Mouse (Mus musculus) mouse embryonic stem cell (cell line): ENCODE results near the gene Tepsin.

ENCODE experiments used
- in situ Hi-C, 2 experiments: fragments of 300-500 bp; cut with MboI; formaldehyde crosslinking; loops; 1 replicate in 1 of 2; 3 replicates in 1 of 2; pipeline ENCODE4 v1.14.3; 2019 to 2020; ENCODE audit warnings: low sequenced_read_pairs in 2 of 2, low pct_unique_long_range_greater_than_20kb in 1 of 2, mixed read lengths in 1 of 2; ENCODE audit not compliant: unreplicated experiment in 1 of 2

Gene Tepsin

DNA sequence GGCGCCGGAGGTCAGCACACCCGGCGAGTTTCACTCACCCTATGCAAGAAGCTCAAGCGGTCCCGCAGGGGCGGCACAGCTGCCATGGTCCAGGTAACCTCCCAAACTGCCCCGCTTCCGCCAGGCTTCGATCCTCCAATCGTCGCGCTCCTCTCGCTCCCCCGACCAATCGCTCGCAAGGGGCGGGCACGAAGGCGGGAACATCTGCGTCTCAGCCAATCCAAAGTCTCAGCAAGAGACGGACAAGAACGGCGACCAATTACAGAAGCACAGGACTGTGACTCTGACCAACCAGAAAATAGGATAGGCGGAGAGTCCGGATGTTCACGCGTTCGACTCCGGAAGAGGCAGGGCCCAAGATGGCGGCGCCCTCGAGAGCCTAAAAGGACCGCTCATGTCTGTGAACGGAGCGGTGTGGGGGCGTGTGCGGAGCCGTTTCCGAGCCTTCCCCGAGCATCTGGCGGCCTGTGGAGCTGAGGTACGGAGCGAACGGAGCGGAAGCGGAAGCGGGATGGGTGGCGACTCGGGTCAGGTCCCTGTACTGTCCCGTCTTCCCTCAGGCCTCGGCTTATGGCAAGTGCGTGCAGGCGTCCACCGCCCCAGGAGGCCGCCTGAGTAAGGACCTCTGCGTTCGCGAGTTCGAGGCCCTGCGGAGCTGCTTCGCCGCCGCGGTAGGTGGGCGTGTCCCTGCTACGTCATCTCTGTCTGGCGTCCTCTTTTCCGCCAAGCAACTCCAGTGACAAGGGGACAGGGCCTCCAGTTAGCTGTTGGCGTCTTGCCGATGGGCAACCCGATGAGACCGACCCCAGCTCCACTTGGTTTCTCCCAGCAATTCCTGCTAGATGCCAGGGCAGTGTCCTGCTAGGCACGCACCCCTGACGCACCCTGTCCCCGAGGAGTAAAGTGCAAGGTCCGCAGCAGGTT lies at the start of gene Tepsin, which contains the start of gene Ndufaf8:
Gene Tepsin (minus strand): TSS at position 144 of the 924 bp plus-strand sequence.
Gene Ndufaf8 (plus strand): TSS at position 341 of the 924 bp plus-strand sequence.
- in situ Hi-C loops, result no loop called here

DNA sequence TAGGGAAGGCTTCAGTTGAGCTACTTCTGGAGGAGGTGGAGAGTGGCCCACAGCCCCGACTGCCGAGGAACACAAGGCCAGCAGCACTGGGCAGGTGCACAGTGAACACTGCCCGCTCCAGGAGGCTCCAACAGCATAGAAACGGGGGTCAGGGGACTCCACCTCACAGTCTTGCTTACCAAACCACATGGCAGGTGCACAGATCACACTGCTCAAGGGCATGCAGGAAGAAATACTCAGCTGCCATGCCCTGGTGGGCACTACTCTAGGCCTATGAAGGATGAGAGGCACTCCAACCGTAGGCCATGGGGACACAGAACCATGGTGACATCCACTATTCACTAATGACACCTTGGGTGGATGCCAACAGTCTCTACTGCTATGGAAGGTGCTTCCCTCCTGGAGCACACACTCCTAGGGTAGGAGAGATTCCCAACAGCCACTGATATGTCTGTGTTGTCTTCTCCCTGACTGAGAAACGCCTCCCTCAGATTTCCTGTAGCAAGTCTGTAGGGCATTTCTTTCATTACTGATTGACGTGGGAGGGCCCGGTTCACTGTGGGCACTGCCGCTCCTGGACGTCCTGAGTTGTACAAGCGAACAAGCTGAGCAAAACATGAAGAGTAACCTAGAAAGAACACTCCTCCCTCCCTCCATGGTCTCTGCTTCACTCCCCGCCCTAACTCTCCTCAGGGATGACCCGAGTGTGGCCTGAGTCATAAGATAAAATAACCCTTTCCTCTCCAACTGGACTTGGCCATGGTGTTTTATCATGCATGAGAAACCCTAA lies 45.4 kb upstream of the Tepsin start:
- in situ Hi-C loops, result no loop called here

DNA sequence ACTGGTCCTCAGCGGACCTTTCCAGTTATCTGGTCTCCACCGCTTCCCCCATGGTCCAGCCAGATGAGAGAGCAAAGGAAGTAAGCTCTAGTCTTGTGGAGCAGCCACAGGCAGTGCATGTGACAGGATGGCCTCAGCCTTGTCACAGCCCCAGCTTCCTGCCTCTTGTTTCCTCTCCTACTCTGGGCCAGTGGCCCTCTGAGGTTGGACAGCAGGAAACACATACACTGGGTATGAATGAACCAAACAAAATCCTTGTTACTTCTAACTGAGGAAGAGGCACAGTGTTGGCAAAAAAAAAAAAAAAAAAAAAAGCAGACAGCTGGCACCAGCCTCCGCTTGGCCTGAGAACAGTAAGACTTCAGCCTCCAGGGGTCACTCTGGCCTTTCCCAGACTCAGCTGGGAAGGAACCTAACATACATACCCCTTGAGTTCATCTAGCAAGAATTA lies 44.1 kb upstream of the Tepsin start:
- in situ Hi-C loops, result no loop called here

DNA sequence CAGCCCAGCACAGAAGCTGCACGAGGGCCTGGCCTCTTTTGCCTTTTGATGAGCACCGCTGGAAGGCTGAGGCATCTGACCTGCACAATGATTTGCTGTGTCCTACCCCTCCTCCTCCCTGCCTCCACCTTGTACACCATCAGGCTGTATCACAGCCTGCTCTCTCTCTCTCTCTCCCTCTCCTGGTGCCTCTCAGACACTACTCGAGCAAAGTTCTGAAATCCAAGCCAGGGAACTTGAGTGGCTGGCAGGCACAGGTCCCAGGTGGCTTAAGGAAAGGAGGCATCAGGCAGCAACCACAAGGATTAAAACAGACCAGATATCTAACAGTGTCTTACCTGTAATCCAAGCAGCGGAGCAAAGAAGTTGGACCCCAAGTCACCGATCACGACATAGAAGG lies 41.7 kb upstream of the Tepsin start:
- in situ Hi-C loops, result no loop called here

DNA sequence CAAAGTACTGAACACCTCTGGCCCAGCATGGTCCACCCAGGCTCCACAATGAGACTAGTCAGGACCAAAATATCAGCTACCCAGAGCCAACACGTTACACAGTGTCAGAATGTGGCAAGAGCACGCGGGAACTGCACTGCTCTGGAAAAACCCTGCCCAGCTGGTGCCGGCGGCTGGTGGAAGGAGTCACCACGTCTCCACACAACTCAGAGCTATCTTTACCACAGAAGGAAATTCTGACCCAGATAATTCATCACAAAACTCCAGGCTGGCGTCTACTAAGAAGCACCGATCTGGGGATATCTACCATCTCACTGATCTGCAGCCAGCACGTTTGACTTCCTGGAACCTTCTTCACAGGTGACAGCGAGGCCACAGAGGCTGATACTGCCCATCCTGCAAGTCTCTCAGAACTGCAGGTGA lies 40.8 kb upstream of the Tepsin start:
- in situ Hi-C loops, result no loop called here

DNA sequence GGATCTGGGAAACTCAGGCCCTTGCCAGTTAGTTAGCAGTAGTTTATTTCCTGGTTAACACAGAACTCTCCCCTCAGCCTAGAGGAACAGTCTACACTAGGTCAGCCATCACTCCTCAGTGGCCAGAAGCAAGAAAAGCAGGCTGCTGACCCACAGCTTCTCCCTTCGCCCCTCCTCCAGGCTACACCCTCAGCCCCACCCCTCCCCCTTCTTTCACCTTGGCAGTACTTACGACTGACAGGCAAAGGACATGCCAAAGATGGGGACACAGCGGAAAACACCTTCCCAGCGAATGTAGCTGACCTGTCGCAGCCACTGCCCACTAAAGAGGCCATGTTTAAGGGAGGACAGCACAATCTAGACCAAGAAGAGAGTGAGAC lies 39.1 kb upstream of the Tepsin start:
- in situ Hi-C loops, result no loop called here

DNA sequence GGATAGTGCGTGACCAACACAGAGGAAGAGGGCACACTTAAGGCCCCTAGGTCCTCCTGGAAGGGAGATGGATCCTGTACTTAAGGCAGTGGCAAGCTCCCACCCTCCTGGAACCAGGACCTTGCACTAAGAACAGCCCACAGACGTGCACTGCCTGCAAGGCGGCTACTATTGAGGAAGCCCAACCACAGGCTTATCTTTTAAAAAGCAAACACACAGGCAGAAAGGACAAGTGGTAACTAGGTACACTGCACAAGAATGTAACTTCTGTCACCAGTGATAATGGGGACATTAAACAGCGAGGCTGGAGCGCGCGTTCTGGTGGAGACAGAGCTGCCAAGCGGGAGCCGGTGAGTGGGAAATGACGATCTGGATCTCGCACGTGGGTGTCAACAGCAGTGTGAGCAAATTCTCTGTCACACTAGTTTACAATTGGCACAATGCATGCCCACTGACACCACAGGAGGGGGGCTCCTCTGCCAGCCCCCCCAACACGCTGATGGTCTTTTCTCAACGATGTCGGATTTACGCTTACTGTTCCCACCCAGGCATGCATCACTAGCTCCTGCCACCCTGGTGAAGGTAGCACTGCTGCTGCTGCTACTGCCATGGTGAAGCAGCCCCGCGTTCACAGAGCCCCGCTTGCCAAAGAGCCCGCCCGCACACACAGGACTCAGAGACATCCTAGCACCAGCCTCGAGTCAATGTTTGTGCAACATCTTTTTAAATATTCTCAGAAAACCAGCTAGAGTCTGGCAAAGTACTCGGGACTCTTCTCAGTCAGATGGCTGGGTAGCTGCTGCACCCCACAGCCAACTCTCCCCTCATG lies 38.5 kb upstream of the Tepsin start:
- in situ Hi-C loops, result no loop called here

DNA sequence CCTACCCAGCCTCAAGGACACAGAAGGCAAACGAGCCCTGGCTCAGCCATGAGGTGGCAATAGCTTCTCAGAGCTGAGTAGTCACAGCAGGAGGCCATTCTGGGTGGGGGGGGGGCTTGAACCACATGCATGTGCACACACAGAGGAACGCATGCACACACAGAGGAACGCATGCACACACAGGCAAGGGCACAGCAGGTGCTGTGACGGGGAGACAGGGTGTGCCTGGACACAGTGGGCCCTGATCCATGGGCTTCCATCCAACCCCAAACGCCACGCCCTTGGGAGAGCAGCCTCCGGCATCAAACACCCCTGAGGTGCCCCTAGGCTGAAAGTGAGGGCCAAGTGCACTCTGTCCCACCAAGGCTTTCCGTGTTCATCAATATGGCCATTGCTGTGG lies 37.7 kb upstream of the Tepsin start:
- in situ Hi-C loops, result no loop called here

DNA sequence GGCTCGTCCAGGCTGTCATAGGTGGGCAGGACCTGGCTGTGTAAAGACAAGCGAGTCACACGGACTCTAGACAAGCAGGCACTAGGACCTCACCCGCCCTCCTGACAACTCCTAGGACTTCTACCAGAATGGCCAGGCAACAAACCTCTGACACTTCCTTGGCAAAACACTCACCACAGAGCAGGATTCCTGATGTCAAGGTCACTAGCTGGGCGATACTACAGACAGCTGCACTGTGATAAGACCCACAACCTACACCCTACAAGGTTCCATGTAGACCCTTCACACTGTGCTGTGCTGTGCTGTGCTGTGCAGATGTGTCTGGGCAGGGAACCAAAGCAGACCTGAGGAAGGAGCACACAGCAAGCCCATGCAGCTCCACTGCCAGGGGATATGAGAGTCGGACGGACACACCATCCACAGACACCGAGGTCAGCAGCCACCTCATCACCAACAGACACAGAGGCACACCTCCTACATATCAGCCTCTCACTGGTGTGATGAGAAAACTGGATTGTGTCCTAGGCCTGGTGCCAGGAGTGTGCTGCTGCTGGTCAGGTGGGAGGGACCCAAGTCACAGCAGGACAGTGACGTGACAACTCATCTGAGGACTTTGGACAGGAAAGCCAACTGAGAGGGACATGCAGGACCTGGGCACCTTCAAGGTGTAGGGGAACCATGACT lies 36.5 kb upstream of the Tepsin start:
- in situ Hi-C loops, result no loop called here

DNA sequence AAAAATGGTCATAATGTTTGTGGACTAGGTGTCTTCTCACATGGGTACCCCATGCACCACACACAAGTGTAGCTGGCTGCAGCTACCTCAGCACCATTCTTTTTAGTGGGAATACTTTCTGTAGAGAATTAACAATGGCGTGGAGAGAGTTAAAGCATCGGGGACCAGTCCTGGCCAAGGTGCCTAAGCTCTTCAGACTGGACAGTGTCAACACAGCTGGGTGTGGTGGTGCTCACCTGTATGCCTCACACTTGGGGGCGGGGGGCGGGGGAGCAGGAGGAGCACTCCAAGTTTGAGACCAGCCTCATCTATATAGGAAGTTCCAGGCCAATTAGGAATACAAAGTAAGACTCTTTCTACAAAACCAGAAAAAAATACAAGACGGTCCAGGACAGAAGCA lies 35.6 kb upstream of the Tepsin start:
- in situ Hi-C loops, result no loop called here

DNA sequence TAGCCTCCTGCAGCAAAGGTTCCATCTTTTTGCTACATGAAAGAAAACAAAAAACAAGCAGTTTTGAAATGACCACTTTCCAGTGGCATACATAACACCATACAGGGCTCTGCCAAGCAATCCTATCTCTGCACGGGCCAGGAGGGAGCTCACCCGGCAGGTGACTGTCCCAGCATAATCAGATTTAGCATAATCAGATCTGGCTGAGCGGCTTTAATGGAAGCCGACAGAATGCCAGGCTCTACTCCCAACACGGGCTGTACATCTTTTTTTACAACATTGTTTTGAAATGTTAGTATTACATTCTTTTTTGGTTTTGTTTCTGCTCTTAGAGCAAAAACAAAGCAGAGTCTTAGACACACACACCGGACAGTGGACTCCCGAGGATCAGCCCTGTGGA lies 30.8 kb upstream of the Tepsin start:
- in situ Hi-C loops, result no loop called here

DNA sequence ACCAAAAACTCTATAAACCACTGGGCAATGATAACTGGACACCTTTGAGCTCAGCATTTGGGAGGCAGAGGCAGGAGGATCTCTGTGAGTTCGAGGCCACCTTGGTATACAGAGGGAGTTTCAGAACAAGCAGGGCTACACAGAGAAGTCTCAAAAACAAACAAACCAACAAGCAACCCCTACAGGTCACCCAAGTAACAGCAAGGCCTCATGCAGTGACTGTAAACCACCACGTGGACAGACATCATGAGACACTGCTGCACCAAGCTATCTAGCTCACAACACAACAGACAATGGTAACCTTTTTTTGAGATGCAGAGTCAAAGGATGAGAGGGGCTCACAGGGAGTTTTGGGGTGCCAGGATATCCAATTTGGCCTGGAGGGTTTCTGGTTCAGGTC lies 28.3 kb upstream of the Tepsin start:
- in situ Hi-C loops, result no loop called here

DNA sequence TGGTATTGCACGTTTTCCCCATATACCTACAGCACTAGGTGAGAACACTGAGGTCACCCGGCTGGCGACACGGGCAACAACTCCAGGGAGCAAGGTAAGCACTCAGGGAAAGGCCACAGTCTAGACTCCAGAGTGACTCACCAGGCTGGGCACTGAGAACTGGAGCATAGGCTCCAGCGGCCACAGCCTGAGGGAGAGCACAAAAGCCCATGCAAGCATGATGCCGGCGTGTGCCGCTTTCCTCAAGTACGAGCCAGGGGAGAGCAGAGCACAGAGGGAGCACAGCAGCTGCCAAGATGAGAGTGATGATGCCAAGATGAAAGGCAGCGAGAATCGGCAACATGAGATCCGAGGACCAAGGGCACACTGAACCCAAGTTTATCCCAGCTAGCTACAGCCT lies 23.6 kb upstream of the Tepsin start:
- in situ Hi-C loops, result no loop called here

DNA sequence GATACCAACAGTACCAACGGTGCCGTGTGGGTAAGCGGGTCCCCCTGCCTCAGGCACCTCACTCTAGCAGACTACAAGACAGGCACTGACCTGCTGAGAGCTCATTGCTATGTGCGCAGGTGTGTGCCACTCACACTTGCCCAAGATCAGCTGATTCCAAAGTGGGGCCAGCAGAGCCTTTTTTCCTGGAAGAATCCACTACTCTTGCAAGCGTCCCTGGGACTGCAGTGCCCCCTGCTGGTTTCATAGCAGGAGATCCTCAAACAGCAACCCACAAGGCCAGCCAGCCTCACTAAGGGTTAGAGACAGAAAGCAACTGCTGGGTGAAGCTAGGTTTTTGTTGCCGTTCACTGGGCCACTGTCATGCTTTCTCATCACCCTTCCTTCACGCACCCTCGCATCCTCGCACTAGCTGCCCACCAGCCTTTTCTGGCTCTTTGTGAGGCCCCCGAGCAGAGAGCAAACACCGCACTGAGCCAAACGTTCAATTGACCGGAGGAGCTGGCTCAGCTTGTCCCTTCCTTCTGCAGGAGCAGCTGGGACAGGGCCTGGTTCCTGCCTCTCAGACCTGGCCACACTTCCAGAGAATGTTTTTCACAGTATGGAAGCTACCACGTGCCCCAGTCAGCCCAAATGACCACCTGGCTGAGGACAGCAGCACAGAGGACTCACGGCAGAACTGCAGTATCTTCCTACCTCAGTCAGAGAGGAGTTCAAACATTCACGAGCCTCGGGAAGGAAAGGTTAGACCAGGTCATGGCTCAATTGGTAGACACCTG lies 22.3 kb upstream of the Tepsin start:
- in situ Hi-C loops, result no loop called here

DNA sequence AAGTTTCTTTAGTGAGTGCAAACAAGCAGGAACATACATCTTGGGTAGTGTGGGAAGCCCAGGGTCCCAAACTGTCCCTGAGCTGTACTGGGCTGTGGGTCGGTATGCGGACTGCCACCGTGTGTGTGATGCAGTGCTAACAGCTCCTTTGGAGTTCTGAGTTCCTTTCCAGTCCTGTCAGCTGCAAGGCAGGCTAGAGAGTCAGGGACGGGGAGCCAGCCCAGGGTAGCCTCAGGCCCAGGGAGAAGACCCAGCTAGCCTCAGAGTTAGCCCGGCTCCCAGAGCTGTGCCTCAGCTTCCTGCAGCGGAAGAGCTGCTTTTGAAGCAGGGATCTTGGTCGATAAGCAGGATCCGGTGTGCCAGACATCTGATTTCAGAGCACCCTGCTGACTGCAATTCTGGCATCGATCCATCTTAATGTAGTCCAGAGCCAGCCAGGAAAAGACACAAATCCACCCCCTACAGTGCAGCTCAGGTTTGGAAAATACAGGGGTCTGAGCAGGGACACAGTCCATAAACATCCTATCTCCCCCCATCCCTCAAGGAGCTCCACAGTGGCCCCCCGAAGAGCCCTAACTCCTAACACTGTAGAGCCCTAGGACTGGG lies 21.5 kb upstream of the Tepsin start:
- in situ Hi-C loops, result no loop called here

DNA sequence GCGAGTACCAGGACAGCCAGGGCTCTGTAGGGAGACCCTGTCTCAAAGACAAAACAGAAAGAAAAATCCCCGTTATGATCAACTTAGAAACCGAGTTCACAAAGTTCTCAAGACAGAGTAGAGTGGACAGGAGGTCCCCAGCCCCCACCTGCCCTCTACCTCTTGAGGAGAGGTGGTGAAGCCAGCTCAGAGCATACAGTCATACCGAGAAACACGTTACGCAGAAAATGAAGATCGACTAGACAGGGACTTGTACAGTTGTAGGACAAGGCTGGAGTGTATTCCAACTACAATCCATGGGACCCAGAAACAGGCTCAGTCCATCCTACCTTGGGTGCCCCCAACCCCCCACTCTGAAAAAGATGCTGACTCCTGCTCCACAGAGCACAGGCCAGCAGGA lies 20.6 kb upstream of the Tepsin start:
- in situ Hi-C loops, result no loop called here

DNA sequence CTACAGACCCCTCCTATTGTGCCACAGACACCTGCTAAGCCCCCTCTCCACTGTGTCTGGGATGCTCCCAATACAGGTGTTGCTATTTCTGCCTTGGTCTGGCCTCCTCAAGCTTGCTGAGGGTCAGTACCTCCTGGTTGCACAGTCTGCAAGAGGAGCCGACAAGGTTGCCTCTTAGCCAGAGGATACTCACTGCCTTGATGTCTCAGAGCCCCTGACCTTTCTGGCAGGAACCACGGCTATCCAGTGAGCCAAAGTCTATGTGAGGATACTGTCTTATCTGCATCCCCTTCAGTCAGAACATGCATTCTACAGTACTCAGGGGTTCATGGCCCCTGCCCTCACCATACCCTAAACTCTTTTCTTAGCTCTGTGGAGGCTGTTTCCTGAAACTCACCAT lies 19.1 kb upstream of the Tepsin start:
- in situ Hi-C loops, result no loop called here
